7 mouse cellular contexts compared by ENCODE assay signal in the genomic region with DNA sequence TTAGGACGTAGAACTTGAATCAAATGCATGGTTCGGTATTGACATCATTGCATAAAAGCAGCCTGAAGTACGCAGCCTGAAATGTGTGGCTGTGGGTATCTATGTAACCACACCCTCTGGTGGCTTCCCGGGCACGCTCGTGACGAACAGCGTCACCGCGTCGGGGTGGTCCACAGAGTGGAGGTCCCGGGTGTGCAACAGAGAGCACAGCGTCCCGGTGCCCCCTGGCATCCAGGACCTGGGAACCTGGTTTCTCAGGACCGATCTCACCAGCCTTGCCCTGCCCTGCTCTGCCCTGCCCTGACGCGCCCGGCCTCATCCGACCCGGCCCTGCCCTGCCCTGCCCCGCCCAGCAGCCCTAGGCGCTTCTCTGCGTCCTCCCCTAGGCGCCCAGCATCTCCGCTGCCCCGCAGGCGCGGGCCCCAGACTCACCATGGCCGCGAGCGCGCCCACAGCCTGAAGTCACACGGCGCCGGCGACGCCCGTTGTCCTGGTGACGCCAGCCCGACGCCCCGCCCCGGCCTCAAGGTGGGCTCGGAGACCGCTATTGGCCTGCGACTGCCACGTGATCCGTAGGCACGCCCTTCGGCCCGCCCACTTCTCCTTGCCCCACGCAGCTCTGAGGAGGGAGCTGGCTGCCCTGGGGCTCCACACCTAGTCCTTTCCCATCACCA. TPM values are rescaled to one million over a fixed set of nuclear protein-coding genes. Genes with fewer than 3 reads are reported as not detected.
DNase-seq lines count a peak whose midpoint lies in the region; ATAC-seq lines count a peak whose summit lies in the region.

No protein-coding gene starts in this region.

- peak overlapping the region; percentile 62 for H3K4me3 ChIP-seq in intestine, embryonic 15.5 days (replicated peaks)

- H3K4me1 ChIP-seq in intestine, embryonic 15.5 days (replicated peaks) = peaks cover 10% of the 10 kb centered on the region; the same call in 1 of the 2 replicates

- WGBS in intestine, embryonic 15.5 days = under 1% methylated on average over 52 of the region's 52 CpGs

- DNase-seq in adrenal gland, adult 2 months = peak; percentile 57
- DNase-seq in embryo, embryonic 10.5 days (ENCODE audit: low spot score) = peak; percentile 94
- DNase-seq in gastrocnemius, postnatal 25 days = peak; percentile 64
- DNase-seq in left cerebral cortex, postnatal 25 days (ENCODE audit: low spot score in 2 of 2) = peak; percentile 88 to 94
- peak; percentile 91 for DNase-seq in mesoderm, embryonic 11.5 days (ENCODE audit: low read depth, low spot score)
- DNase-seq in right cerebral cortex, postnatal 25 days = peak; percentile 89

- no peaks in the 10 kb centered on the region for H3K27me3 ChIP-seq in intestine, embryonic 15.5 days (replicated peaks)

- intact Hi-C loops in left cerebral cortex, postnatal 25 days (cut with DNase I) = no loop called here

- H3K9me3 ChIP-seq in intestine, embryonic 15.5 days = no peaks in the 10 kb centered on the region

- H3K27ac ChIP-seq in intestine, embryonic 15.5 days = no peak overlapping the region

- peak overlapping the region; percentile 45 for H3K9ac ChIP-seq in intestine, embryonic 15.5 days

- ATAC-seq in intestine, embryonic 15.5 days = peak; percentile 97

- no peaks in the 10 kb centered on the region for H3K36me3 ChIP-seq in intestine, embryonic 15.5 days

- H3K4me2 ChIP-seq in intestine, embryonic 15.5 days (replicated peaks) = peak overlapping the region; percentile 97

RNA-seq across cellular contexts. Expression of a gene that starts 19.6 kb away (rescaled TPM):
- 1 to 10 TPM; 1.9 to 2.1 TPM for total RNA-seq in adrenal gland, adult 2 months (2021)
- polyA plus RNA-seq in adrenal gland, adult 2 months (2012; rRNA removed) = 4.3 TPM in 2 replicates
- 1 to 10 TPM in 1 of 2 experiments, under 1 TPM in 1; 0.96 to 1.0 TPM for total RNA-seq in gastrocnemius, postnatal 25 days (2021)
- 2.7 and 3.2 TPM in 2 replicates for polyA plus RNA-seq in intestine, embryonic 15.5 days (2015; fragmentation: Nextera tagmentation; extraction: Ambion mirVana)
- total RNA-seq in left cerebral cortex, postnatal 25 days (2021) = 10 to 100 TPM; 54.8 to 56.7 TPM

RNA-seq across cellular contexts. Expression of a gene that starts 30.5 kb away (rescaled TPM):
- under 1 TPM in 1 of 2 experiments, not detected in 1; 0.31 TPM for total RNA-seq in adrenal gland, adult 2 months (2021)
- 0.29 TPM in 2 replicates for polyA plus RNA-seq in adrenal gland, adult 2 months (2012; rRNA removed)
- total RNA-seq in gastrocnemius, postnatal 25 days (2021) = 1 to 10 TPM in 1 of 2 experiments, under 1 TPM in 1; 0.90 to 1.3 TPM
- polyA plus RNA-seq in intestine, embryonic 15.5 days (2015; fragmentation: Nextera tagmentation; extraction: Ambion mirVana) = 0.42 and 0.63 TPM in 2 replicates
- total RNA-seq in left cerebral cortex, postnatal 25 days (2021) = 10 to 100 TPM; 10.4 to 12.9 TPM

Comparison
In these comparisons a context has a peak if more than half of its experiments do, and no peak if none do; other contexts are left out.
1. RNA of a gene that starts 19.6 kb away (total RNA-seq): 54.8 to 56.7 TPM in left cerebral cortex, postnatal 25 days; 1.9 to 2.1 TPM in adrenal gland, adult 2 months and 0.96 to 1.0 TPM in gastrocnemius, postnatal 25 days; every median in the first group is over 10 times any median in the second.
2. RNA of a gene that starts 30.5 kb away (total RNA-seq): 10.4 to 12.9 TPM in left cerebral cortex, postnatal 25 days; 0.90 to 1.3 TPM in gastrocnemius, postnatal 25 days and 0.31 TPM in adrenal gland, adult 2 months; every median in the first group is over 4 times any median in the second.
3. Peak in every context shown above with its lines, with median percentiles within 50 percentile points of each other: DNase-seq.